Mouse (Mus musculus) C2C12 (cell line): ENCODE measurements around the gene Eps15l1. TPM values are rescaled to one million over a fixed set of nuclear protein-coding genes. Genes with fewer than 3 reads are reported as not detected.

ENCODE experiments used
- H3K27me3 ChIP-seq: one replicate; pipeline ENCODE4 v1.6.1; 2011; ENCODE audit not compliant: control insufficient read depth, insufficient read depth, insufficient read length
- H3K36me3 ChIP-seq: one replicate; pipeline ENCODE4 v1.6.1; 2011; ENCODE audit not compliant: control insufficient read depth, insufficient read depth
- H3K4me3 ChIP-seq: one replicate; pipeline ENCODE4 v1.5.1; 2011; ENCODE audit warnings: mild to moderate bottlenecking, control low read depth; ENCODE audit not compliant: poor library complexity, insufficient read depth, severe bottlenecking
- H3K79me2 ChIP-seq: one replicate; pipeline ENCODE4 v1.6.1; 2011; ENCODE audit not compliant: control insufficient read depth, insufficient read depth
- H3K79me3 ChIP-seq: one replicate; pipeline ENCODE4 v1.6.1; 2011; ENCODE audit warnings: low read depth, control low read depth
- H3ac ChIP-seq: one replicate; pipeline ENCODE3; 2011; ENCODE audit warnings: low read depth; ENCODE audit not compliant: control insufficient read depth, insufficient read length
- CEBPB ChIP-seq: IDR thresholded peaks from one replicate; pipeline ENCODE4 v1.6.1; 2011; ENCODE audit warnings: low read depth, mild to moderate bottlenecking, control low read depth, moderate library complexity
- CTCF ChIP-seq: IDR thresholded peaks from one replicate; pipeline ENCODE4 v1.5.1; 2011; ENCODE audit not compliant: control insufficient read depth, insufficient read depth, insufficient read length
- FOSL1 ChIP-seq: IDR thresholded peaks from one replicate; pipeline ENCODE4 v1.8.0; 2011; ENCODE audit warnings: mild to moderate bottlenecking, low read length; ENCODE audit not compliant: poor library complexity, insufficient read depth, severe bottlenecking
- MAX ChIP-seq: IDR thresholded peaks from one replicate; pipeline ENCODE4 v1.6.1; 2011; ENCODE audit warnings: mild to moderate bottlenecking, control low read depth
- MYOD1 ChIP-seq: IDR thresholded peaks from one replicate; pipeline ENCODE4 v1.6.1; 2011; ENCODE audit warnings: low read depth; ENCODE audit not compliant: control insufficient read depth, insufficient read length
- MYOG ChIP-seq: IDR thresholded peaks from one replicate; pipeline ENCODE4 v1.6.1; 2011; ENCODE audit not compliant: control insufficient read depth, insufficient read length; ENCODE audit errors: extremely low read depth
- USF1 ChIP-seq: IDR thresholded peaks from one replicate; pipeline ENCODE4 v1.6.1; 2011; ENCODE audit warnings: low read depth, mild to moderate bottlenecking, control low read depth, moderate library complexity
- polyA plus RNA-seq: library from polyadenylated mRNA; unstranded; fragments of >200 nt; fragmentation: generic; extraction: Trizol; gene quantifications from one replicate; pipeline ENCODE4 v1.2.1, GENCODE M21; 2012; ENCODE audit warnings: missing spikeins

The Eps15l1 gene
- polyA plus RNA-seq, 1 experiment: 29.4 TPM

DNA sequence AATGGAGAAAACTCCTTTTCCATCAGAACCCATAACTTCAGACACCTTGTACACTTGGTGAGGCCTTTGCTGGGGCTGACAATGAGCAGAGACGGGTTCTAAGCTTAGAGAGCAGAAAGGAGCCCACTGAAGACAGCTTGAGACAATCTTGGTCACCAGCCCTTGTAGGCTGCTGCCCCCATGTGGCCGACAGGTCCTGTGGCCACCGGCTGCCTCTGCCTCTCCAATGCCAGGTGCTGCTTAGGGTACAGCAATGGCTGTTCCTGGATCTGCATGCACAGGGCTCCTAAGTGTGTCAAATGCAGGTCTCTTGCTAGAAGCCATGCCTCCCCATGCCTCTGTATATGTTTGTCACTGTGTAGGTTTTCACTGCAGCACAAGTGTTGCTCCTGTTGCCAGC is 55.4 kb downstream of the Eps15l1 start:
- Histone ChIP-seq H3K27me3 (no peaks in the 10 kb centered on the region), H3K79me2 (no peaks in the 10 kb centered on the region), H3K4me3 (no peak overlapping the region), H3ac (no peak overlapping the region), H3K79me3 (no peaks in the 10 kb centered on the region), H3K36me3 (peaks cover 41% of the 10 kb centered on the region)
- peak; percentile 89 for TF ChIP-seq CTCF
- TF ChIP-seq USF1: no peak
- TF ChIP-seq CEBPB: no peak

DNA sequence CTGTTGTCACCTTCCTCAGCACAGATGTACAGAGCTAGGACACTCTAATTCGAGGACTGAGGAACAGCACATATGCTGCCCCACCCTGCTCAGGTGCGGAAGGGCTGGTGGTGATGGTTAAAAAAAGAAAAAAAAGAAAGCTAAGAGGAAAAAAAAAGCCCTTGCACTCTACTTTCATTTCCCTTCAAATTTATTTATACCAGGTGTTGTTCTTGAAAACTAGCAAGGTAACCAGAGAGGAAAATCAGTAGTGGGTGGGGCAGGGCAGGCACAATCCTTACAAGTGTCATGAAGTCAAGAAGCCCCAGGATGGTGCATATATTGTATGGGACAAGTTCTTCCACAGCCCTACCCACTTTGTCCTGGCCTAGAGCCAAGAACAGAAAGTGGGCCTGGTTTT is 56.2 kb downstream of the Eps15l1 start:
- H3K4me3 ChIP-seq: no peak overlapping the region
- peaks cover 36% of the 10 kb centered on the region for H3K36me3 ChIP-seq
- H3K79me2 ChIP-seq: no peaks in the 10 kb centered on the region
- H3ac ChIP-seq: no peak overlapping the region
- H3K27me3 ChIP-seq: no peaks in the 10 kb centered on the region
- no peaks in the 10 kb centered on the region for H3K79me3 ChIP-seq
- no peak for TF ChIP-seq MYOG
- TF ChIP-seq MYOD1: no peak
- no peak for TF ChIP-seq CEBPB
- no peak for TF ChIP-seq MAX

DNA sequence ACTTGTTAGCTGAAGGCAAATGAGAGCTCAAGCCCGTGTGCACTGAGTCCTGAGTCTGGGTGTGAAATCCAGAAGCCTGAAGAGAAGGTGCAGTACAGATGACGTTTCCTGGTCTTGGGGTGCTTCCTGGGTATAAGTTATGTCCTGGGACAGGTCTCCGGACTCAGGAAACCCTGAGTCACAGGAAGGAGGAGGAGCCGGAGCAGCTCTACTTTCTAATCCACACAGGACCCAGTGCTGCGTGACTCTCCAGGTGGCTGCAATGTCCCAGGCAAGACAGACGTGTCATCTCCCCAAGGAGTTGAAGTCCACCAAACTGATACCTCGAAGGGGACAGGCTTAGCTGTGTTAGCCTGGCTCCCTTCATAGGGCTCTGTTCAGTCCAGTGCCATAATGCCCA is 57.8 kb downstream of the Eps15l1 start:
- Histone ChIP-seq H3K4me3 (no peak overlapping the region), H3K79me3 (no peaks in the 10 kb centered on the region), H3K27me3 (no peaks in the 10 kb centered on the region), H3K36me3 (peaks cover 35% of the 10 kb centered on the region), H3ac (no peak overlapping the region), H3K79me2 (no peaks in the 10 kb centered on the region)
- TF ChIP-seq CEBPB (no peak), MYOD1 (no peak), CTCF (no peak), MAX (no peak), MYOG (no peak), FOSL1 (no peak), USF1 (no peak)

DNA sequence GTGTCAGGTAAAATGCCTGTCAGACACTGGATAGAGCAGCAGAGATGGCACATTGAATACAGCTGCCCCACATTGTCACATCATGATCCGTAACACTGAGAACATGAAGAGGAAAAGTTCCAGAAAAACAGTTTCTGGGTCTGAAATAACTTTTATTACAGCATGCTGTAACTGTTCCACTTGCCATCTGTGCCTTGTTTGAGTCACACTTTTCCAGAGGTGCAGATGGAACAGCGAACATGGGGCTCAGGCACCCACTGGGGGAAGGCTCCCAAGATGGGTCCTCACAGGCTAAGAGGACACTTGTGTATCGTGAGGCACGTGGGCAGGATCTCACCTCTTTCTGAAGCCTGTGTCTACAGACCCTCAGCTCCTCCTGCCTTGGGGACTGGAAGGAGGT is 58.5 kb downstream of the Eps15l1 start:
- TF ChIP-seq USF1 (no peak), MYOD1 (no peak), FOSL1 (no peak), CEBPB (no peak), MYOG (no peak), MAX (no peak), CTCF (no peak)
- Histone ChIP-seq H3ac (no peak overlapping the region), H3K27me3 (no peaks in the 10 kb centered on the region), H3K36me3 (peaks cover 28% of the 10 kb centered on the region), H3K79me2 (no peaks in the 10 kb centered on the region), H3K79me3 (no peaks in the 10 kb centered on the region), H3K4me3 (no peak overlapping the region)

DNA sequence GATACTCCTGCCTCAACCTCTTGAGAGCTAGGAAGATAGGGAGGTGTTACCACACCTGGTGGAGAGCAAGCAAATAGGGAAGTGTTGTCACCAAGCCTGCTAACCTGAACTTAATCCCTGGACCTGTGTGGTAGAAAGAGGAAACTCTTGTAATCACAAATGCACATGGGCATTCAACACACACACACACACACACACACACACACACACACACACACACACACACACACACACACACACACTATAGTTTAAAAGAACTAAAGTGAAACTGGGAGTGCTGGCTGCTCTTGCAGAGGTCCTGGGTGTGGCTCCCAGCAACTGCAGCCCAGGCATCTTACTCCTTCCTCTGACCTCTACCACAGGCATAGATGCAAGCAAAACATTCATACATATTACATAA is 61.1 kb downstream of the Eps15l1 start:
- TF ChIP-seq MYOG (no peak), CEBPB (no peak), MYOD1 (no peak), USF1 (no peak), MAX (no peak), FOSL1 (no peak), CTCF (no peak)
- no peaks in the 10 kb centered on the region for H3K79me2 ChIP-seq
- no peaks in the 10 kb centered on the region for H3K27me3 ChIP-seq
- peaks cover 24% of the 10 kb centered on the region for H3K36me3 ChIP-seq
- no peaks in the 10 kb centered on the region for H3K79me3 ChIP-seq
- no peak overlapping the region for H3ac ChIP-seq
- no peak overlapping the region for H3K4me3 ChIP-seq

DNA sequence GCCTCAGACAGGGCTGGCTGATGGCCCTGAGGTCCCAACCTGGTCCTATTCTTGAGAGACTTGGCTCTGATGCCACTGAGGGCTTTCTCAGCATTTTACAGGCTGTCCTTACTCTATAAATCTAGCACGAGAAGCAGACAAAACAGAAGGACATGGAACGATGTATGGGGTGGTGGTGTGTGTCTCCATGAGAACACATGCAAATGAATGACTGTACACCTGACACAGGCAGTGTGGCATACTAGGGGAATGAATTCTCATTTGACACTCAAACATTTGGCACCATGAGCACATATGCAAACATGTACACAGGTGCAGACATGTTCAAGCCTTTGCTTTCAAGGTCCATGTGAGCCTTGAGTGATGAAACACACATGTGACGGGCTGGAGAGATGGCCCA is 64.7 kb downstream of the Eps15l1 start:
- Histone ChIP-seq H3K27me3 (no peaks in the 10 kb centered on the region), H3K36me3 (peaks cover 28% of the 10 kb centered on the region), H3ac (no peak overlapping the region), H3K79me3 (no peaks in the 10 kb centered on the region), H3K79me2 (no peaks in the 10 kb centered on the region), H3K4me3 (no peak overlapping the region)
- TF ChIP-seq MAX (no peak), MYOG (no peak), CTCF (no peak), FOSL1 (no peak), MYOD1 (no peak), CEBPB (no peak), USF1 (no peak)
